ENCODE assay signal across 22 mouse cellular contexts in genomic region chr4:141221848-141222247, GRCm38 (mm10). TPM values are rescaled to one million over a fixed set of nuclear protein-coding genes. Genes with fewer than 3 reads are reported as not detected.
DNase-seq lines count a peak whose midpoint lies in the region; ATAC-seq and TF ChIP-seq lines count a peak whose summit lies in the region.
"Had no signal": no experiment of that assay in that cellular context is flagged by ENCODE, and none has a peak within 500 bp of the region (broad histone marks: within the 10 kb centered on the region; RNA-seq: fewer than 3 reads in every experiment).

No protein-coding gene starts in this region.

- no peak for TF ChIP-seq POLR2A in ES-Bruce4 (IDR thresholded peaks at IDR 0.05; ENCODE audit: insufficient read depth, low read length)

- ATAC-seq in hindbrain, postnatal 0 days: no peak
- ATAC-seq in hindbrain, embryonic 12.5 days (ENCODE audit: low FRiP score): no peak
- ATAC-seq in lung, embryonic 14.5 days (ENCODE audit: insufficient read depth): no peak
- ATAC-seq in megakaryocyte progenitor cell, adult 5-6 weeks (replicated peaks; ENCODE audit: poor library complexity): 0 out of 2 replicates have a peak, but pooled peaks have one; percentile 37
- ATAC-seq: intestine, embryonic 15.5 days had no signal

- no peaks in the 10 kb centered on the region for H3K4me1 ChIP-seq in hindbrain, postnatal 0 days (ENCODE audit: insufficient read depth, low read length)
- H3K4me1 ChIP-seq in hindbrain, embryonic 12.5 days: no peaks in the 10 kb centered on the region
- H3K4me1 ChIP-seq in lung, embryonic 14.5 days (ENCODE audit: insufficient read depth): no peaks in the 10 kb centered on the region
- H3K4me1 ChIP-seq in ES-Bruce4 (ENCODE audit: control insufficient read depth, insufficient read depth, low read length): no peaks in the 10 kb centered on the region
- H3K4me1 ChIP-seq: embryonic facial prominence, embryonic 15.5 days; forebrain, embryonic 12.5 days; hindbrain, embryonic 13.5 days; intestine, embryonic 15.5 days; limb, embryonic 15.5 days had no signal

- no peak overlapping the region for H3K4me2 ChIP-seq in hindbrain, postnatal 0 days (ENCODE audit: low read depth, low read length)
- no peak overlapping the region for H3K4me2 ChIP-seq in hindbrain, embryonic 12.5 days (replicated peaks)
- H3K4me2 ChIP-seq in lung, embryonic 14.5 days: no peak overlapping the region
- H3K4me2 ChIP-seq: embryonic facial prominence, embryonic 15.5 days; forebrain, embryonic 12.5 days; hindbrain, embryonic 13.5 days; intestine, embryonic 15.5 days; limb, embryonic 15.5 days had no signal

- DNase-seq in hindbrain, postnatal 0 days (ENCODE audit: low spot score): no peak
- DNase-seq in lung, embryonic 14.5 days: no peak
- DNase-seq in lung, postnatal 10 days: no peak
- DNase-seq in adrenal gland, postnatal 10 days: no peak
- DNase-seq: cerebellum, adult 2 months; cerebellum, postnatal 36 days; gastrocnemius, postnatal 25 days; heart, postnatal 10 days; kidney, postnatal 14 days; lung, postnatal 14 days; midbrain, embryonic 14.5 days; thymus, postnatal 25 days had no signal

- no peaks in the 10 kb centered on the region for H3K36me3 ChIP-seq in hindbrain, postnatal 0 days (ENCODE audit: insufficient read depth, low read length)
- H3K36me3 ChIP-seq in hindbrain, embryonic 12.5 days: peaks cover 11% of the 10 kb centered on the region; the same call in 1 of the 2 replicates
- peaks cover 11% of the 10 kb centered on the region; the same call in 1 of the 2 replicates for H3K36me3 ChIP-seq in lung, embryonic 14.5 days (ENCODE audit: insufficient read depth)
- no peaks in the 10 kb centered on the region for H3K36me3 ChIP-seq in ES-Bruce4 (ENCODE audit: control insufficient read depth, insufficient read depth, low read length, poor library complexity, severe bottlenecking)
- H3K36me3 ChIP-seq: intestine, embryonic 15.5 days had no signal

- no peak overlapping the region for H3K27ac ChIP-seq in hindbrain, postnatal 0 days
- H3K27ac ChIP-seq in hindbrain, embryonic 12.5 days: no peak overlapping the region
- no peak overlapping the region for H3K27ac ChIP-seq in lung, embryonic 14.5 days (ENCODE audit: low read depth)
- H3K27ac ChIP-seq in ES-Bruce4 (ENCODE audit: insufficient read depth, low read length): no peak overlapping the region
- H3K27ac ChIP-seq: embryonic facial prominence, embryonic 15.5 days; forebrain, embryonic 12.5 days; hindbrain, embryonic 13.5 days; intestine, embryonic 15.5 days; limb, embryonic 15.5 days had no signal

- WGBS in hindbrain, postnatal 0 days: 77% methylated on average over 2 of the region's 2 CpGs
- 71% methylated on average over 2 of the region's 2 CpGs for WGBS in hindbrain, embryonic 12.5 days
- WGBS in lung, embryonic 14.5 days: 72% methylated on average over 2 of the region's 2 CpGs

- no peaks in the 10 kb centered on the region for H3K27me3 ChIP-seq in hindbrain, postnatal 0 days (ENCODE audit: insufficient read depth, low read length)
- H3K27me3 ChIP-seq in hindbrain, embryonic 12.5 days: no peaks in the 10 kb centered on the region
- no peaks in the 10 kb centered on the region for H3K27me3 ChIP-seq in lung, embryonic 14.5 days (ENCODE audit: insufficient read depth, low read length)
- no peaks in the 10 kb centered on the region for H3K27me3 ChIP-seq in ES-Bruce4 (ENCODE audit: control insufficient read depth, insufficient read depth, low read length, poor library complexity, severe bottlenecking)
- H3K27me3 ChIP-seq: embryonic facial prominence, embryonic 15.5 days; forebrain, embryonic 12.5 days; hindbrain, embryonic 13.5 days; intestine, embryonic 15.5 days; limb, embryonic 15.5 days had no signal

- TF ChIP-seq EP300 in ES-Bruce4 (IDR thresholded peaks at IDR 0.05; ENCODE audit: insufficient read depth, low read depth, low read length): no peak

- H3K9ac ChIP-seq in hindbrain, postnatal 0 days (replicated peaks; ENCODE audit: low read length): no peak overlapping the region
- H3K9ac ChIP-seq in hindbrain, embryonic 12.5 days: no peak overlapping the region
- no peak overlapping the region for H3K9ac ChIP-seq in lung, embryonic 14.5 days
- no peak overlapping the region for H3K9ac ChIP-seq in ES-Bruce4 (ENCODE audit: low read depth, poor library complexity, severe bottlenecking)
- H3K9ac ChIP-seq: embryonic facial prominence, embryonic 15.5 days; forebrain, embryonic 12.5 days; hindbrain, embryonic 13.5 days; intestine, embryonic 15.5 days; limb, embryonic 15.5 days had no signal

- no peak overlapping the region for H3K4me3 ChIP-seq in hindbrain, postnatal 0 days (ENCODE audit: low read length)
- no peak overlapping the region for H3K4me3 ChIP-seq in hindbrain, embryonic 12.5 days
- H3K4me3 ChIP-seq in lung, embryonic 14.5 days (ENCODE audit: low read depth, low read length): no peak overlapping the region
- no peak overlapping the region for H3K4me3 ChIP-seq in ES-Bruce4 (ENCODE audit: low read depth, low read length)
- H3K4me3 ChIP-seq: embryonic facial prominence, embryonic 15.5 days; forebrain, embryonic 12.5 days; hindbrain, embryonic 13.5 days; intestine, embryonic 15.5 days; limb, embryonic 15.5 days; megakaryocyte, embryonic 14.5 days had no signal

- no peaks in the 10 kb centered on the region for H3K9me3 ChIP-seq in hindbrain, postnatal 0 days (ENCODE audit: low read length)
- no peaks in the 10 kb centered on the region for H3K9me3 ChIP-seq in hindbrain, embryonic 12.5 days (replicated peaks)
- H3K9me3 ChIP-seq in lung, embryonic 14.5 days (ENCODE audit: low read depth, low read length): no peaks in the 10 kb centered on the region
- H3K9me3 ChIP-seq in ES-Bruce4 (replicated peaks; ENCODE audit: control insufficient read depth, insufficient read depth, low read length, poor library complexity, severe bottlenecking): no peaks in the 10 kb centered on the region
- H3K9me3 ChIP-seq: embryonic facial prominence, embryonic 15.5 days; forebrain, embryonic 12.5 days; hindbrain, embryonic 13.5 days; intestine, embryonic 15.5 days; limb, embryonic 15.5 days; megakaryocyte, embryonic 14.5 days had no signal

- TF ChIP-seq CTCF in hindbrain, postnatal 0 days (IDR thresholded peaks at IDR 0.05; ENCODE audit: low read depth): 0 out of 2 replicates have a peak, but pooled peaks have one; percentile 10
- 0 out of 2 replicates have a peak, but pooled peaks have one; percentile 9 for TF ChIP-seq CTCF in lung, embryonic 14.5 days (IDR thresholded peaks at IDR 0.05; ENCODE audit: low read depth)
- peak; percentile 7 for TF ChIP-seq CTCF in ES-Bruce4 (IDR thresholded peaks at IDR 0.05; ENCODE audit: low read depth, low read length)

RNA-seq across cellular contexts. Expression of gene Rsg1, which starts 8.1 kb away (rescaled TPM):
- 2.4 and 8.7 TPM in 2 replicates for total RNA-seq in hindbrain, postnatal 0 days (2014; rRNA removed)
- 3.9 and 4.3 TPM in 2 replicates for polyA plus RNA-seq in hindbrain, postnatal 0 days (2015; fragmentation: Nextera tagmentation; extraction: Ambion mirVana)
- 5.8 and 5.9 TPM in 2 replicates for polyA plus RNA-seq in hindbrain, embryonic 12.5 days (2016; fragmentation: Nextera tagmentation; extraction: Ambion mirVana)
- 5.3 and 6.3 TPM in 2 replicates for polyA plus RNA-seq in lung, embryonic 14.5 days (2014; fragmentation: Nextera tagmentation; extraction: Ambion mirVana)
- 1.6 and 2.8 TPM in 2 replicates for polyA plus RNA-seq in ES-Bruce4 (2011; ENCODE audit: insufficient read depth, insufficient read length, low read depth, missing spikeins)
- total RNA-seq in megakaryocyte progenitor cell, adult 5-6 weeks (2015): 0.73 and 1.4 TPM in 2 replicates
- 1.8 and 3.5 TPM in 2 replicates for total RNA-seq in megakaryocyte progenitor cell, adult 5-6 weeks (2017)
- total RNA-seq in adrenal gland, postnatal 10 days (2021): 1 to 10 TPM; 1.5 to 1.7 TPM

RNA-seq across cellular contexts. Expression of gene Arhgef19, which starts 17.5 kb away (rescaled TPM):
- 1.2 and 2.3 TPM in 2 replicates for total RNA-seq in hindbrain, postnatal 0 days (2014; rRNA removed)
- polyA plus RNA-seq in hindbrain, postnatal 0 days (2015; fragmentation: Nextera tagmentation; extraction: Ambion mirVana): 1.2 TPM in 2 replicates
- polyA plus RNA-seq in hindbrain, embryonic 12.5 days (2016; fragmentation: Nextera tagmentation; extraction: Ambion mirVana): 6.1 and 10.9 TPM in 2 replicates
- 20.1 and 21.1 TPM in 2 replicates for polyA plus RNA-seq in lung, embryonic 14.5 days (2014; fragmentation: Nextera tagmentation; extraction: Ambion mirVana)
- 7.5 and 8.3 TPM in 2 replicates for polyA plus RNA-seq in ES-Bruce4 (2011; ENCODE audit: insufficient read depth, insufficient read length, low read depth, missing spikeins)
- total RNA-seq in megakaryocyte progenitor cell, adult 5-6 weeks (2015): not detected in 2 replicates
- not detected in 2 replicates for total RNA-seq in megakaryocyte progenitor cell, adult 5-6 weeks (2017)
- total RNA-seq in adrenal gland, postnatal 10 days (2021): 10 to 100 TPM; 29.0 to 31.0 TPM
- total RNA-seq: neutrophil, adult 5-6 weeks had no signal
